Mouse (Mus musculus) testis, adult 2 months (tissue): ENCODE data around the gene Bphl. TPM values are rescaled to one million over a fixed set of nuclear protein-coding genes. Genes with fewer than 3 reads are reported as not detected.

Experiments
- H3K27ac ChIP-seq: fragments of 200-500 bp; 2 replicates; pipeline ENCODE4 v1.5.1; 2012; ENCODE audit warnings: low read depth, low read length; ENCODE audit not compliant: control insufficient read depth, insufficient read depth
- H3K27me3 ChIP-seq: fragments of 200-500 bp; 2 replicates; pipeline ENCODE4 v1.6.1; 2012; ENCODE audit warnings: mild to moderate bottlenecking, low read length, moderate library complexity; ENCODE audit not compliant: control insufficient read depth, insufficient read depth
- H3K36me3 ChIP-seq: fragments of 200-500 bp; 2 replicates; pipeline ENCODE4 v1.6.1; 2012; ENCODE audit warnings: mild to moderate bottlenecking, low read length; ENCODE audit not compliant: control insufficient read depth, insufficient read depth
- H3K4me1 ChIP-seq: fragments of 200-500 bp; 2 replicates; pipeline ENCODE4 v1.6.1; 2012; ENCODE audit warnings: low read length; ENCODE audit not compliant: control insufficient read depth, insufficient read depth
- H3K4me3 ChIP-seq: fragments of 200-500 bp; 2 replicates; pipeline ENCODE4 v1.5.1; 2012; ENCODE audit warnings: low read depth, mild to moderate bottlenecking, low read length, moderate library complexity, mixed read lengths; ENCODE audit not compliant: control insufficient read depth
- CTCF ChIP-seq: fragments of 200-500 bp; IDR thresholded peaks from 2 replicates; pipeline ENCODE4 v1.5.1; 2012; ENCODE audit warnings: low read depth, mild to moderate bottlenecking, inconsistent platforms, low read length, moderate library complexity; ENCODE audit not compliant: control insufficient read depth, insufficient read depth, insufficient replicate concordance
- POLR2A ChIP-seq: fragments of 200-500 bp; IDR thresholded peaks from 2 replicates; pipeline ENCODE4 v1.6.1; 2012; ENCODE audit warnings: low read depth, mild to moderate bottlenecking, inconsistent platforms, low read length, moderate library complexity; ENCODE audit not compliant: control insufficient read depth
- polyA plus RNA-seq: library from polyadenylated mRNA; depleted of rRNA; stranded (reverse); fragments of >200 nt; gene quantifications from 2 replicates; pipeline ENCODE4 v1.2.3, GENCODE M21; 2012; rRNA removed

Bphl gene
- polyA plus RNA-seq, result 12.3 and 13.1 TPM in 2 replicates

DNA sequence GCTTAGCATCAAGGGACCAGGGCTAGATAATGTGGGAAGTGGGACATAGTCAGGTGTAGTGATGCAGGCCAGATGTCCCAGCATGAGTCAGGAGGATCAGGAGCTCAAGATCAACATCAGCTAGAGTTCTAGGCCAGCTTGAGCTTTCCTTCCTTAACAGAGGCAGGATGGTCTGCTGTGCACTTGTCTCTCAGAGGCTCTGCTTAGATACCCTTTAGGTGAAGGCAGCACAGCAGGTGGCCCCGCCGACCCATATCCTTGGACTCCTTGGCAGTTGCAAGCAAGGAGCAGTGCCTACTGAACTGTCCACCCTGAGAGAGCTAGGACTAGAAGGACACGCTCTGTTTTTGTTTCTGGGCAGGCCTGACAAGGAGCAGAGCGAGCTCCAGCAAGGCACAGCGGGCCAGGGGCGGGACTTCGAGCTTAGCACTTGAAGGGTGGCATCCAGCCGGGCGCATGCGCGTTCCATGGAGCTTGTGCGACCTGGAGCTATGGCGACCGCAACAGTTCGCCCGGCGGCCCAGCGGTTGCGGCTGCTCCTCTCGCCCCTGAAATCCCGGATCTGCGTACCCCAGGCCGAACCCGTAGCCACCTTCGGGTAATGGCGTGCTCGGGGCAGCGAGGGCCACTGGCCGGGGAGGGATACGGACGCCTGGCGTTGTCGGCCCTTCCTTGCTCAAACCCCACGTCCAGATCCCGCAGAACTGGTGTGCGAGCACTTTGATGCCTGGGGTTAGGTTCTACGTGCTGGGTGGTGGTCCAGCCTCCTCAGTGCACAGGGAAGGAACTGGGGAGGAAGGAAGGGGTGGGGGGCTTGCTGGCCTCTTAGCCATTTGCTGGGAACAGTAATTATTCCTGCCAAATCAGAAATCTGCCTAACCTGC is at the start of gene Bphl:
Gene Bphl (plus strand): TSS at position 426 of the 884 bp plus-strand sequence.
- Histone ChIP-seq H3K27me3 (no peaks in the 10 kb centered on the region), H3K36me3 (no peaks in the 10 kb centered on the region), H3K4me1 (peaks cover 8% of the 10 kb centered on the region), H3K4me3 (peak within 1 kb of the TSS; percentile 85), H3K27ac (peak within 1 kb of the TSS; percentile 83)
- TF ChIP-seq CTCF, result 0 out of 2 replicates have a peak, but pooled peaks have one; percentile 11
- peak; percentile 97 for TF ChIP-seq POLR2A

DNA sequence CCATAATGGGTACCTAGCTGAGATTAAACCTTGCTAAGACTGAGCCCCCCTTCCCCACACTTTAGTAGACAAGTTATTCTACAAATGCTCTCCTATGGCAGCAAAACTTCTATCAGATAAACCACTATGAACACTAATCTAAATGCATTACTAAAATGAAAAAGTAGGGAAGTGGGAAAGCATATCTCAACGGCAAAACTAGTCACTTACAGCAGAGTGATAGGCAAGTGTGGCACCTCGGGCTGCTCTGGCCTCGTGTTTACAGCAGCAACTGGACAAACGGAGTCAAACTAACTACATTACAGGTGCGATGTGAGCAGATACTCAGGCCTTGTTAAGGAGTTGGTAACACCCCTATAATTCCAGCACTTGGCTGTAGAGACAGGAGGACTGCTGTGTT is 47.8 kb upstream of the Bphl start:
- TF ChIP-seq POLR2A (no peak), CTCF (no peak)
- no peaks in the 10 kb centered on the region for H3K27me3 ChIP-seq
- no peak overlapping the region for H3K4me3 ChIP-seq
- no peak overlapping the region for H3K27ac ChIP-seq
- no peaks in the 10 kb centered on the region; the same call in 1 of the 2 replicates for H3K36me3 ChIP-seq
- no peaks in the 10 kb centered on the region for H3K4me1 ChIP-seq

DNA sequence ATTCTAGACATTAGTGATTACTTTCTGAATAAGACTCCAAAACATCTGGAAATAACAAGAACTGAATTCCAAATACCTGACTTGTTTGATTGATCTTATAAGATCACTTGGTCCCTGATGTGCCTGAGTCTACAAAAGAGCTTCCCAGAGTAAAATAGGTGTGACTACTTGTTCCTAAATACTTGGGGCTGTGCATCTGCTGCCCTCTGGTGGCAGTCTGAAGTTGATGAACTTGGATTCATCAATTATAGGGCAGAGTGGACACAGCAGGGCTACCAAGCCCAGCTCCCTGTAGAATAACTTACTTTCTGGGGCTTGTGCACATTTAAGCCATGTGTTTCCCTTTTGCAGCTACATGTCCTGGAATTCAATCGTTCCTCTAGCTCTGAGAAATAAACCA is 42.2 kb upstream of the Bphl start:
- Histone ChIP-seq H3K27me3 (no peaks in the 10 kb centered on the region), H3K36me3 (no peaks in the 10 kb centered on the region), H3K4me1 (no peaks in the 10 kb centered on the region), H3K27ac (no peak overlapping the region), H3K4me3 (no peak overlapping the region)
- no peak for TF ChIP-seq CTCF
- TF ChIP-seq POLR2A, result no peak

DNA sequence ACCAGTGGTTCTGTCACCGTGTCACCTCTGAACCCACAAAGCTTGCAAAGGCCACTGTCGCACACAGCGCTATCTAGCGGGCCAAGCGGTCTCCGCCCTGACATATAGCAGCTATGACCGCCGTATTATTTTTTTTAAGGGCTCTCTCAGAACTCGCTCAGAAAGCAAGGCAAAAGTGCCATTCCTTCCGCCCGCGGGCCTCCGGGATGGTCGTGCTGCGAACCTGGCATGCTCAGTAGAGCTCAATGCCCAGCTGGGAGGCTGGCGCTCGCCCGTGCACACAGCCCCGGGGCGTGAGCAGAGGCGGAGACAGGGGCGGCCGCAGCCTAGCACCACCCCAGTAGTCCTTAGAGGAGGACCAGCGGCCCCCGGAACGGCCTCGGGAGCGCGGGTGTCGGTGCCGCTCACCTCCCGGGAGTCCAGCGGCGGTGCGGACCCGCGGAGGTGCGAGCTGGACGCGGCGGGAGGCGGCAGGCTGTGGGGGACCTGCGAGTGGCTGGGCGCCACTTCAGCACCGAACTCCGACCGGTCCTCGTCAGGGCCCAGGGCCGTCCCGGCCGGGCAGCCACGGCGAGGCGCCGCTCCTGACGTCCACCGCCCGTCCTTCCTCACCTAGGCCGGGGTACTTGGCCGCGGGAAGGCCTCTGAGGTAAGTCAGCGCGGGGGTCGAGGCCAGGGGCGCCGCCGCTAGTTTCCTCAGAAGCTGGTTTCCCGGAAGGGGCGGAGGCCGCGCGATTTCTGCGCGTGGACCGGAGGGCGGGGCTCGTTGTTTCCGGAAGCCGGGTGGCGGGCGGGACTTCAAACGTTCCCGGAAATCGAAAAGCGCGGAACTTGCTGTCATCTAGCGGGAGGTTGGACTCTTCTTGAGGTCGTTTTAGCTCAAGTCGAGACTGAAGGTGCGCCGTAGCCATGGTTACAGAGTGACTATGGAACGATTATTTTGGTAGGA is 35.1 kb upstream of the Bphl start, which contains the start of the genes Ripk1 and Serpinb6a:
Gene Ripk1 (plus strand): TSS at position 306 of the 949 bp plus-strand sequence.
Gene Serpinb6a (minus strand): TSS at position 737 of the 949 bp plus-strand sequence.
- no peaks in the 10 kb centered on the region for H3K36me3 ChIP-seq
- TF ChIP-seq POLR2A, result peak; percentile 55; the same call in 1 of the 2 replicates
- TF ChIP-seq CTCF, result no peak

DNA sequence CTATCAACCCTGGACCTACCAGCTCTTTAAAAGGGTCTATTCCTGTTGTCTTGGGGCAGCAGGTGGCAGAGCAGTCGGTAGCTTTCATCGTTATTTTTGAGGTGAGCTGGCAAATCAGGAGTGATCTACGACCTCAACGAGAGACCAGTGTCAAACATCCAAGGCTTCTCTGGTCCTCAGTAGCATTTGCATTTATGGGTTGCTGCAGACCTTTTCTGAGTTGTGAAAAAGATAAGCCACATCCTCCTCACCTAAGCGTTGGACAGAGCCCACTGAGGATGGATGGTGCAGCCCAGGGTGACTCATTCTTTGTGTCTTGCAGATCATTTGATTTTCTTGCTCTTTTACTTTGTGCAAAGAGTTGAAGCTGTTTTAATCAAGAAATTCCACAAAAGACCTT is 34.3 kb upstream of the Bphl start:
- Histone ChIP-seq H3K4me3 (peak overlapping the region; percentile 96), H3K4me1 (peaks cover 8% of the 10 kb centered on the region), H3K27me3 (no peaks in the 10 kb centered on the region), H3K27ac (peak overlapping the region; percentile 71), H3K36me3 (no peaks in the 10 kb centered on the region)
- TF ChIP-seq POLR2A, result no peak
- TF ChIP-seq CTCF, result no peak

More for the DNA sequence above, 35.1 kb upstream of the Bphl start, which contains the start of the genes Ripk1 and Serpinb6a:
- Histone ChIP-seq H3K4me1 (peaks cover 8% of the 10 kb centered on the region), H3K4me3 (peak within 1 kb of the TSS; percentile 96), H3K27ac (peak within 1 kb of the TSS; percentile 96), H3K27me3 (no peaks in the 10 kb centered on the region)

DNA sequence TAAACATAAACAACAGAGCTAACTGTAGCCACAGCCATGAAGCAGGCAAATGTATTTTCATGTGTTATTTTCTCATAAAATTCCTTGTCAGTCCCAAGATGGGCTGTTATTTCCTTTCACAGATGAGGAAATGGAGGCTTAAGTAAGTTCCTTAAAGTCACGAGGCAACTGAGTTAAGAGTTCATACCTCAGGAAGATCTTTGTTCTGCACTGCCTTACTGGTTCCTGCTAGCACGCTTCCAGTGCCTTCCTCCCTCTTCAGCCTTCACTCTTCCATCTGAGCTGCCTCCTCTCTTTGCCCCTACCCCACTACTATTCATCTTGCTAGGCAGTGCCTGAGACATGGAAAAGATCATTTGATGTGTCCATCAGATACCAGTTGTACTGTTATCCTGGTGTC is 30.2 kb upstream of the Bphl start:
- Histone ChIP-seq H3K4me1 (peaks cover 3% of the 10 kb centered on the region), H3K4me3 (no peak overlapping the region), H3K36me3 (no peaks in the 10 kb centered on the region), H3K27ac (no peak overlapping the region), H3K27me3 (no peaks in the 10 kb centered on the region)
- TF ChIP-seq POLR2A (no peak), CTCF (no peak)

DNA sequence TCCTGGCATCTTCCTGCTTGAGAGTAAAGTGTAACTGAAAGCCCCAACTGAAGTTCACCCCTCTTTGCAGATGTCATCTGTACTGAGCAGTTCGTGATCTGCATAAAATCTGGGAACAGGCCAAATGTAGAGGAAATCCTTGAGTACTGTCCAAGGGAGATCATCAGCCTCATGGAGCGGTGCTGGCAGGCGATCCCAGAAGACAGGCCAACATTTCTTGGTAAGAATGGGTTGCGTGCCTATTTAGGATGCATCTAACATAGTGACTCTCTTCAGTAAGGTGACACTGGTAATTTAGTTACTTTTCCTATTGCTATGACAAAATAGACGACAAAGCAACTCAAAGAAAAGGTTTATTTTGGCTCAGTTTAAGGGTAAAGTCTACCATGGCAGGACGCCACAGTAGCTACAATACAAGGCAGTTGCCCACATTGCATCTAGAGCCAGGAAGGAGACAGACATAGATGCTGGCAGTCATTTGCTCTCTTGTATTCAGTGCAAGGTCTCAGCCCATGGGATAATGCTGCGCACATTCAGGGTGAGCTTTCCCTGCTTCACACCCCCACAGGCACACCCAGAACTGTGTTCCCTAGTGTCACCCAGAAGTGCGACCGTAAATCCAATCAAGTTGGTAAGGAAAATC is 20.3 kb upstream of the Bphl start:
- peaks cover 3% of the 10 kb centered on the region for H3K36me3 ChIP-seq
- H3K4me1 ChIP-seq, result no peaks in the 10 kb centered on the region
- no peaks in the 10 kb centered on the region for H3K27me3 ChIP-seq
- no peak overlapping the region for H3K4me3 ChIP-seq
- no peak overlapping the region for H3K27ac ChIP-seq
- TF ChIP-seq CTCF, result no peak
- no peak for TF ChIP-seq POLR2A
